Mouse (Mus musculus): ENCODE data around the gene Apeh. TPM values are rescaled to one million over a fixed set of nuclear protein-coding genes. Genes with fewer than 3 reads are reported as not detected.
"Not testable (repeated sequence)": the region's sequence is repeated elsewhere in the genome, so short reads cannot be mapped to it uniquely, and the experiment has no call there.

The Apeh gene
- total and polyA plus RNA-seq, 2 experiments = 53.3 to 116 TPM

DNA sequence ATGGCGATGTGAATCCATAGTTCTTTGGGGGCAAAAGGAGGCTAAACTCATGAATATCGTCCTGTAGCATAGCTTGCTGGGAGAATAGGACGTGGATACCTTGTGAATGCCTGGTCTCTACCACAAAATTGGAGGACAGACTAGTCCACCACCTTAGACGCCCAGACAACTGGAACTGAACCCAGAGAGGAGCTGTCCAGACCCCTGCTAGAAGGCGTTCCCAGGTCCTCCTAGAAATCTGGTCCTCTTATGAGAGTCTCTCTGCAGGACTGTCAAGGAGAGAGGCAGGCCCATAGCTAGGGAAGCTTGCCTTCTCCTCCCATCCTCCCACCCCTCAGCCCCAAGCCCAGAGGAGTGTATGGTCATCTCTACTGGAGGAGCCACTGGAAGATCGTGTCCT is 43.7 kb upstream of the Apeh start:
- Histone ChIP-seq H3K4me3 (ENCODE audit: insufficient read depth, low read depth, low read length) (no peak overlapping the region), H3K9ac (ENCODE audit: low read depth, low read length) (no peak overlapping the region), H3K27me3 (ENCODE audit: control insufficient read depth, insufficient read depth, low read length) (no peaks in the 10 kb centered on the region), H3K36me3 (ENCODE audit: control insufficient read depth, insufficient read depth, low read length) (no peaks in the 10 kb centered on the region), H3K4me1 (ENCODE audit: control insufficient read depth, insufficient read depth, low read length) (no peaks in the 10 kb centered on the region), H3K79me2 (ENCODE audit: control insufficient read depth, insufficient read depth, low read length) (no peaks in the 10 kb centered on the region), H3K27ac (replicated peaks; ENCODE audit: insufficient read depth, low read depth, low read length) (no peak overlapping the region)
- DNase-seq (ENCODE audit: extremely low read depth, low read depth, low spot score) = no peak
- no peak for TF ChIP-seq POLR2A (IDR thresholded peaks at IDR 0.05; ENCODE audit: extremely low read depth, insufficient read depth, low read length)
- 89% methylated on average over 6 of the region's 6 CpGs for WGBS

DNA sequence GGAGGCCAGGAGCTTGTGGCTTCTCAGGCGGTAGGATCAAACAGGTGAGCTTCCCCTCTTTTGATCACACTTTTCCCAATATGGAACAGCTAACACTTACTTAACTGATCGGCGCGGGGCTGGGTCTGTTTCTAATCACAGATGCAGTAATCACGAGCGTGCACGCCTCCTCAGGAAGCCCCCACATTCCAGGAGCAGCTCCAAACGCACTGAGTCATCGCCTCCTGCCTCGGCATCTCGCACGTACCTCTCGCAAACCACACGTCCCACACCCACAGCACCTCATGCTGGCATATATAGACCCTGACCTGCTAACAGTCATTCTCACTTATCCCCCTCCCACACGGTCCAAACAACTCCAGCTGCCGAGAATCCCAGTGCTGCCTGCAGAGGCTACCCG is 43.1 kb upstream of the Apeh start:
- no peak for DNase-seq (ENCODE audit: extremely low read depth, low read depth, low spot score)
- 59% methylated on average over 17 of the region's 17 CpGs for WGBS
- Histone ChIP-seq H3K4me3 (ENCODE audit: insufficient read depth, low read depth, low read length) (no peak overlapping the region), H3K9ac (ENCODE audit: low read depth, low read length) (no peak overlapping the region), H3K27me3 (ENCODE audit: control insufficient read depth, insufficient read depth, low read length) (no peaks in the 10 kb centered on the region), H3K79me2 (ENCODE audit: control insufficient read depth, insufficient read depth, low read length) (no peaks in the 10 kb centered on the region), H3K36me3 (ENCODE audit: control insufficient read depth, insufficient read depth, low read length) (no peaks in the 10 kb centered on the region), H3K4me1 (ENCODE audit: control insufficient read depth, insufficient read depth, low read length) (no peaks in the 10 kb centered on the region), H3K27ac (replicated peaks; ENCODE audit: insufficient read depth, low read depth, low read length) (no peak overlapping the region)
- TF ChIP-seq POLR2A (IDR thresholded peaks at IDR 0.05; ENCODE audit: extremely low read depth, insufficient read depth, low read length) (no peak), CTCF (IDR thresholded peaks at IDR 0.05; ENCODE audit: low read depth, low read length) (no peak)

DNA sequence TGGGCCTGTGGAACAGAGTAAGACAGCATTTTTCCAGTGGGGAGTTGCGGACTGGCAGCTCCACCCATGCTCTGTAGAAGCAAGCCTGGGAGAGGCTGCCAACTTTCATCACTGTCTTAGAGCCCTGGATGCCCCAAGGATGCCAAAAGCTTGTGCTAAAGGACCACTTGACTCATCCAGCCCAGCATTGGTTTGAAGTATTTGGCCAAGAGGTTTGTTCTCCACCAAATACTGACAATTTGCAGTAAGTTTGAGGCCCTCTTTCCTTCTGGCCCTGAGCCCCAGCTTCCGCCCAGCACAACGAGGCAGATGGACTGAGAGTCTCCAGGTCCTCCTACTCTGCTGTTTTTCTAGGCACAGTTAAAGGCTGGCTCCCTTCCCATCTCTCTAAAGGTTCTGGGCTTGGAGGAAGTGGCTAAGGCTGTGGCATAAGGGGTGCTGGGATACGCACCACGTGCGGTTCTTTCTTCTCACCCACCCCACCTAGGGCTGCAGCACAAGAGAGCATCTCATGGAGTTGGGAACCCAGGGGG is 42.6 kb upstream of the Apeh start:
- H3K4me1 ChIP-seq (ENCODE audit: control insufficient read depth, insufficient read depth, low read length) = no peaks in the 10 kb centered on the region
- TF ChIP-seq CTCF (IDR thresholded peaks at IDR 0.05; ENCODE audit: low read depth, low read length) (no peak), POLR2A (IDR thresholded peaks at IDR 0.05; ENCODE audit: extremely low read depth, insufficient read depth, low read length) (no peak)
- no peaks in the 10 kb centered on the region for H3K27me3 ChIP-seq (ENCODE audit: control insufficient read depth, insufficient read depth, low read length)
- 73% methylated on average over 6 of the region's 6 CpGs for WGBS
- H3K27ac ChIP-seq (replicated peaks; ENCODE audit: insufficient read depth, low read depth, low read length) = no peak overlapping the region
- no peaks in the 10 kb centered on the region for H3K36me3 ChIP-seq (ENCODE audit: control insufficient read depth, insufficient read depth, low read length)
- H3K9ac ChIP-seq (ENCODE audit: low read depth, low read length) = no peak overlapping the region
- H3K4me3 ChIP-seq (ENCODE audit: insufficient read depth, low read depth, low read length) = no peak overlapping the region
- no peaks in the 10 kb centered on the region for H3K79me2 ChIP-seq (ENCODE audit: control insufficient read depth, insufficient read depth, low read length)
- no peak for DNase-seq (ENCODE audit: extremely low read depth, low read depth, low spot score)

DNA sequence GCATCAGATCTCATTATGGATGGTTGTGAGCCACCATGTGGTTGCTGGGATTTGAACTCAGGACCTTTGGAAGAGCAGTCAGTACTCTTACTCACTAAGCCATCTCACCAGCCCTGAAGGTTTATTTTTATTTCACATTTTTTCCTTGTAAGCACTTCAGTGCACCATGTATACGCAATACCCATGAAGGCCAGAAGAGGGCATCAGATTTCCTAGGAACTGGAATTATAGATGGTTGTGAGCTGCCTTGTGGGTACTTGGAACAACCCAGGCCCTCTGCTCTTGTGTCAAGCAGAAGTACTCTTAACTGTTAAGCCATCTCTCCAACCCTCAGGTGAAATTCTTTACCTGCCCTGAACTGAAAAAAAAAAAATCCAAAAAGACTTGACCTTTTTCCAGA is 41.8 kb upstream of the Apeh start:
- Histone ChIP-seq H3K4me3 (ENCODE audit: insufficient read depth, low read depth, low read length) (no peak overlapping the region), H3K9ac (ENCODE audit: low read depth, low read length) (no peak overlapping the region), H3K4me1 (ENCODE audit: control insufficient read depth, insufficient read depth, low read length) (no peaks in the 10 kb centered on the region), H3K27ac (replicated peaks; ENCODE audit: insufficient read depth, low read depth, low read length) (no peak overlapping the region), H3K79me2 (ENCODE audit: control insufficient read depth, insufficient read depth, low read length) (no peaks in the 10 kb centered on the region), H3K36me3 (ENCODE audit: control insufficient read depth, insufficient read depth, low read length) (no peaks in the 10 kb centered on the region), H3K27me3 (ENCODE audit: control insufficient read depth, insufficient read depth, low read length) (no peaks in the 10 kb centered on the region)
- peak; percentile 52 for DNase-seq (ENCODE audit: extremely low read depth, low read depth, low spot score)
- TF ChIP-seq CTCF (IDR thresholded peaks at IDR 0.05; ENCODE audit: low read depth, low read length) (peak; percentile 47), POLR2A (IDR thresholded peaks at IDR 0.05; ENCODE audit: extremely low read depth, insufficient read depth, low read length) (no peak)
- 71% methylated on average over 1 of the region's 1 CpGs for whole genome bisulfite sequencing

DNA sequence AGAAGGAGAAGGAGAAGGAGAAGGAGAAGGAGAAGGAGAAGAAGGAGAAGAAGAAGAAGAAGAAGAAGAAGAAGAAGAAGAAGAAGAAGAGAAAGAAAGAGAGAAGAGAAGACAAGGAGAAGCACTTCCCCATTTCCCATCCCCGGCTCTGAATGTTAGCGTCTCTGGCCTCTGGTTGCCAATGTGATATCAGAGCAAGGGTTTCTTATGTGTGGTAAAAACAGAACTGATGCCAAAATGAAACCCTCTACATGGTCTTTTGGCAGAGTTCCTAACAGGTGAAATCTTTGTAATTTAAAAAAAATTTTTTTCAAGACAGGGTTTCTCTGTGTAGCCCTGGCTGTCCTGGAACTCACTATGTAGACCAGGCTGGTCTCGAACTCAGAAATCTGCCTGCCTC is 41.3 kb upstream of the Apeh start:
- not testable (repeated sequence) for DNase-seq (ENCODE audit: extremely low read depth, low read depth, low spot score); H3K79me2 ChIP-seq (ENCODE audit: control insufficient read depth, insufficient read depth, low read length); H3K4me1 ChIP-seq (ENCODE audit: control insufficient read depth, insufficient read depth, low read length); H3K27ac ChIP-seq (replicated peaks; ENCODE audit: insufficient read depth, low read depth, low read length); H3K27me3 ChIP-seq (ENCODE audit: control insufficient read depth, insufficient read depth, low read length); H3K36me3 ChIP-seq (ENCODE audit: control insufficient read depth, insufficient read depth, low read length); H3K4me3 ChIP-seq (ENCODE audit: insufficient read depth, low read depth, low read length); H3K9ac ChIP-seq (ENCODE audit: low read depth, low read length)
- 92% methylated on average over 3 of the region's 3 CpGs for WGBS

DNA sequence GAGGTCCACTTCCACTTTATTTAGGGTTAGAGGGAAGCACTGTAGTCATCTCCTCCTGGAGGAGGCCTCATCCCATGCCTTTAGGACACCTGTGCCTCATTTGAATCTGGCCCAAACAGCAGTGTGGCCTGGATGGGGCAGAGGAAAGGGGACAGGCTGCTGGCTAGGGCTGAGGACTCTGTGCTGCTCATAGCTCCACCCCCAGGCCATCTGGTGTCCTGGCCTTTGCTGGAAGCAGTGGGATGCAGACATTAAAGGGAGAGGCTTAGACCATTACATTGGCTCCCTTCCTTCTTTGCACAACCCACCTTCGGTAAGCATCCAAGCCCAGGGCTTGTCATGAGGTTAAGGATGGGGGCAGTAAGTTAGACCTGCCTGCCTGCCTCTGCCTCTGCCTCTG is 39.1 kb upstream of the Apeh start:
- TF ChIP-seq CTCF (IDR thresholded peaks at IDR 0.05; ENCODE audit: low read depth, low read length) (no peak), POLR2A (IDR thresholded peaks at IDR 0.05; ENCODE audit: extremely low read depth, insufficient read depth, low read length) (no peak)
- Histone ChIP-seq H3K4me3 (ENCODE audit: insufficient read depth, low read depth, low read length) (no peak overlapping the region), H3K36me3 (ENCODE audit: control insufficient read depth, insufficient read depth, low read length) (no peaks in the 10 kb centered on the region), H3K79me2 (ENCODE audit: control insufficient read depth, insufficient read depth, low read length) (no peaks in the 10 kb centered on the region), H3K27me3 (ENCODE audit: control insufficient read depth, insufficient read depth, low read length) (no peaks in the 10 kb centered on the region), H3K4me1 (ENCODE audit: control insufficient read depth, insufficient read depth, low read length) (no peaks in the 10 kb centered on the region), H3K9ac (ENCODE audit: low read depth, low read length) (no peak overlapping the region), H3K27ac (replicated peaks; ENCODE audit: insufficient read depth, low read depth, low read length) (no peak overlapping the region)
- WGBS = 62% methylated on average over 1 of the region's 1 CpGs
- DNase-seq (ENCODE audit: extremely low read depth, low read depth, low spot score) = no peak
